Mouse (Mus musculus) left cerebral cortex, postnatal 36 days (tissue): ENCODE results near the gene Mdh2. TPM values are rescaled to one million over a fixed set of nuclear protein-coding genes. Genes with fewer than 3 reads are reported as not detected.

ENCODE experiments used
- DNase-seq, 2 experiments: peaks; one replicate each; pipeline ENCODE4 v3.0.0; 2021 to 2022; ENCODE audit warnings: low spot score in 2 of 2, mixed read lengths in 1 of 2
- intact Hi-C: fragments of 180-260 bp; cut with DNase I; formaldehyde crosslinking; loops from one replicate; pipeline ENCODE4 v1.15.1; 2025
- total RNA-seq, 2 experiments: library from RNA; stranded (reverse); gene quantifications; 2 replicates each; pipeline ENCODE4 v1.2.3; 2021

The Mdh2 gene
- total RNA-seq, result 100 to 1,000 TPM; 374 to 435 TPM

GRCm38 (mm10) chr5:135778471-135779445, at the start of gene Mdh2:
Gene Mdh2 (plus strand): TSS chr5:135778480.
- intact Hi-C loops, result loop anchor here (5.0 kb wide), 1 partner anchor 146 kb away; the partner anchor contains the start of gene Rhbdd2

GRCm38 (mm10) chr5:135729351-135729750, 48.9 kb upstream of the Mdh2 start:
- intact Hi-C loops, result no loop called here
- DNase-seq, result no peak

More at GRCm38 (mm10) chr5:135778471-135779445, at the start of gene Mdh2:
- peak; percentile 98 to 99 for DNase-seq

- no peak for DNase-seq
- intact Hi-C loops, result no loop called here
Observed at GRCm38 (mm10) chr5:135730278-135730677, 48.0 kb upstream of the Mdh2 start.

GRCm38 (mm10) chr5:135730916-135731315, 47.4 kb upstream of the Mdh2 start:
- intact Hi-C loops, result no loop called here
- no peak for DNase-seq

- DNase-seq, result no peak
- intact Hi-C loops, result no loop called here
Observed at GRCm38 (mm10) chr5:135731322-135731721, 47.0 kb upstream of the Mdh2 start.

GRCm38 (mm10) chr5:135733071-135733470, 45.2 kb upstream of the Mdh2 start:
- DNase-seq, result no peak
- intact Hi-C loops, result no loop called here

- intact Hi-C loops, result no loop called here
Observed at GRCm38 (mm10) chr5:135734057-135734680, 44.1 kb upstream of the Mdh2 start.

GRCm38 (mm10) chr5:135735741-135736140, 42.5 kb upstream of the Mdh2 start:
- no peak for DNase-seq
- intact Hi-C loops, result no loop called here

More at GRCm38 (mm10) chr5:135734057-135734680, 44.1 kb upstream of the Mdh2 start:
- DNase-seq, result no peak

GRCm38 (mm10) chr5:135736544-135736943, 41.7 kb upstream of the Mdh2 start:
- intact Hi-C loops, result no loop called here

GRCm38 (mm10) chr5:135737154-135737553, 41.1 kb upstream of the Mdh2 start:
- intact Hi-C loops, result no loop called here
- DNase-seq, result no peak

More at GRCm38 (mm10) chr5:135736544-135736943, 41.7 kb upstream of the Mdh2 start:
- no peak for DNase-seq

- no peak for DNase-seq
- intact Hi-C loops, result no loop called here
Observed at GRCm38 (mm10) chr5:135738266-135738665, 40.0 kb upstream of the Mdh2 start.

- DNase-seq, result no peak
- intact Hi-C loops, result no loop called here
Observed at GRCm38 (mm10) chr5:135742156-135742555, 36.1 kb upstream of the Mdh2 start.

GRCm38 (mm10) chr5:135742941-135743740, 35.1 kb upstream of the Mdh2 start:
- intact Hi-C loops, result no loop called here

GRCm38 (mm10) chr5:135743741-135744609, 34.3 kb upstream of the Mdh2 start, which contains the start of gene Tmem120a:
Gene Tmem120a (minus strand): TSS chr5:135744448.
- intact Hi-C loops, result no loop called here

More at GRCm38 (mm10) chr5:135742941-135743740, 35.1 kb upstream of the Mdh2 start:
- DNase-seq, result no peak

GRCm38 (mm10) chr5:135744742-135745141, 33.5 kb upstream of the Mdh2 start:
- DNase-seq, result no peak
- intact Hi-C loops, result no loop called here

More at GRCm38 (mm10) chr5:135743741-135744609, 34.3 kb upstream of the Mdh2 start, which contains the start of gene Tmem120a:
- DNase-seq, result peak; percentile 93

GRCm38 (mm10) chr5:135751041-135751440, 27.2 kb upstream of the Mdh2 start:
- intact Hi-C loops, result no loop called here

GRCm38 (mm10) chr5:135751595-135751994, 26.7 kb upstream of the Mdh2 start:
- intact Hi-C loops, result no loop called here
- no peak for DNase-seq

More at GRCm38 (mm10) chr5:135751041-135751440, 27.2 kb upstream of the Mdh2 start:
- DNase-seq, result no peak

- intact Hi-C loops, result loop anchor here (2.0 to 5.0 kb wide), 3 partner anchors 130 to 360 kb away; partner anchors contain the start of gene Rhbdd2
- DNase-seq, result no peak
Observed at GRCm38 (mm10) chr5:135761881-135762280, 16.4 kb upstream of the Mdh2 start.
